Mouse (Mus musculus) urinary bladder, postnatal 14 days (tissue): ENCODE measurements at regions not wholly inside any gene's neighbourhood (a gene's known extent, or its start where the extent isn't known, plus 50 kb on each side); places are given as distances from the start of the nearest gene placed in this dataset.

Source experiments
- DNase-seq: peaks from one replicate; pipeline ENCODE4 v3.0.0; 2021; ENCODE audit warnings: low spot score

DNA sequence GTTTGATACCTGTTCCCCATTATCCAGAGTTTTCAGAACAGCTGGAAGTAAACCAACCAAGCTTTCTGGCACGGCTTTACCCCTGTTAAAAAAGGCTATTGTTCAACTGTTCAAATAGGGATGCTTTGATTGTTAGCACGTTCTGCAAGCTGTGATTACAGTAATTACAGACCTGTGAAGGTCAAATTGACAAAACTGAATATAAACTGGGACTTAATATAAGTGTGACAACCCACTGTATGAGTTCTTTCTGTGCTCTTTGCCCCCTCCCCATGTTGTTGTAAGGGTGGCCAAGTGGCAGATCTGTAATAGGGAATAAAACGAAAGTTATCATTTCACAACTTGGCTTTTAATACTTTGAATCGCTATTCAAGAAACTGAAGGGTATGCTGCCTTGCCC is 105.0 kb upstream of the 4933415F23Rik start:
- no peak for DNase-seq

GRCm38 (mm10) chr1:23202511-23203435 is 100.7 kb upstream of the 4933415F23Rik start:
- no peak for DNase-seq

DNA sequence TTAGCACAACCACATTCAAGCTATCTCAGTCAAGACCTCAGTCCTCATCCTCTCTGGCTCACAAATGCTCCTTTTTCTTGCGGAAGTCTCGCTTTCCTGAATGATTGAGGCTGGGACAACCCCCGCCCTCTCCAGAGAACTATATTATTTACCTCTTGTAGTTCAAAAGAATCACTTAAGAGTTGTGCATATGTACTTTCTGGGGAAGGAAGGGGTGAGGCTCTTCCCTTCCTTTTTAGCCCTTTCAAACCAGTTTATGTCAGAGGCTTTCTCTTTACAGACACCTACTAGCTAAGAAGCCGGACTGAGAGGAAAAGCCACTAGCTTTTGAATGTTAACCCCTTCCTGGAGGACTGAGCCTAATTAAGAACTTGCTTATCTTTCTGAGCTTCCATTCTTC is 98.4 kb upstream of the 4933415F23Rik start:
- no peak for DNase-seq

- no peak for DNase-seq
Measured at GRCm38 (mm10) chr1:23190316-23191005, 88.4 kb upstream of the 4933415F23Rik start.

DNA sequence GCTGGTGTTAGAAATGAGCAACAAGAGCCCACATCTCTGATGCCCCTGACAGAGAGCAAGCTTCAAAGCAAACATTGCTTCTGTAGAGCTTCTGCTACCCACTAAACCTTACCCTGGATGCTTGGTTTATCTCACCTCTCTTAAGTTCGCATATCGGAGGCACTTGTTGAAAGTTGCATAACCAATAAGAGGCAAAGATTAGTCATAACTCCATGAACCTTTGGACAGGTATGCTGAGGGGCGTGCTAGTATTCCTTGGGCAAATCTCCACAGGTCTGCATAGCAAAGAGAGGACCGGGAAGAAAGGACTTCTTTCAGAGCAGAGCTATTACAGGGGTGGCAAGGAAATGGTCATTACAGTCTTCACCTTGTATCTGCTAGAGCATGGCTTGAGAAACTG is 87.7 kb upstream of the 4933415F23Rik start:
- DNase-seq: no peak

- no peak for DNase-seq
Measured at GRCm38 (mm10) chr1:23188216-23188615, 86.2 kb upstream of the 4933415F23Rik start.

DNA sequence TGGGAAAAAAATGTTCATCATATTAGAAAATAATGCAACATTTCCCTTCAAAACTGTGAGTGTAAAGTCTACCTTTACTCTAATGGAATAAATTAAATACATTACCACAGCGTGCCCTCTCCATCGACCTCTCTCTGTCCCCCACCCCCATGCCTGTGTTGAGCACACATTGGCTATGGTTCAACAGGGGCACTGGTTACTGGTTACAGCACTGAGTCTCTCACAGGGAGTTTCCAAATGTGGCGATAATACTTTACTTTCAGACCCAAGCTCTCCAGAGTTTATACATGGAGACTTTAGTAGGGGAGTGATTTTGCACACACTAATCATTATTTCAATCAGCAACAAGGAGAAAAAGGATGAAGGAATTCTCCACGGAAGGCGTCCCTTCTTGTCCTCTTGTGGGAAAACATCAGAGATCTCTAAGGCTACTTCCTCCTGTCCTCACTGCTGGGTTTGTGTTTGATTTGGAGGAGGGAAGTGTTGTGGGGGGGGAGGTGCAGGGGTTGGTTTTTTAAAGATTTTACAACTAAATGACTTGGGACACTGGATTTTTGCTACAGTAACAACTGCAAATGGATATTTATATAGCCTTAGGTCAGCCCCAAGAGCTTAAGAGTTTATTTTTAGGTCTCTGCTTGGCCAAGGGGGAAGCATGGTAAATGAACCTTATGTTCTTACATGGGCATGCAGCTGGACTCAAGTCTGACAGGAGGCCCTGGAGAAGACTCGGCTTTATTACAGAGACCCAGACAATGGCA is 85.6 kb upstream of the 4933415F23Rik start:
- no peak for DNase-seq

DNA sequence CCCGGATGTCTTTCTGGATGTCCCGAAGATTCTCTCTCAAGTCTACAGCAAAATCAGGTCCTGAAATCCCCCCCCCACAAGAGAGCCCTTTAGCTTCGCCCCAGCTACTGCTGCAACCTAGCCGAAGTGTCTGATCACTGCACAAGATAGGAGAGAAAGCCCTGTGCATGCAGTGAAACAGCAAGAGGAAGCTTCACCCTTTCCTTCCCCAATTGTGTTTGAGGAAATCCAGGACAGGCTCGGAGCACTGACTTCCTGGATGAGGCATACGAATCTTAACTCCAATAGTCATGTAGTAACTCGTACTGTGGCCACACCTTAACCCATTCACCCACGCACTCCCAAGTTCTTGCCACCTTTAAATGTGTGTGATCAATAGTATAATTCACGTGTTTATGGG is 82.7 kb upstream of the 4933415F23Rik start:
- DNase-seq: no peak

DNA sequence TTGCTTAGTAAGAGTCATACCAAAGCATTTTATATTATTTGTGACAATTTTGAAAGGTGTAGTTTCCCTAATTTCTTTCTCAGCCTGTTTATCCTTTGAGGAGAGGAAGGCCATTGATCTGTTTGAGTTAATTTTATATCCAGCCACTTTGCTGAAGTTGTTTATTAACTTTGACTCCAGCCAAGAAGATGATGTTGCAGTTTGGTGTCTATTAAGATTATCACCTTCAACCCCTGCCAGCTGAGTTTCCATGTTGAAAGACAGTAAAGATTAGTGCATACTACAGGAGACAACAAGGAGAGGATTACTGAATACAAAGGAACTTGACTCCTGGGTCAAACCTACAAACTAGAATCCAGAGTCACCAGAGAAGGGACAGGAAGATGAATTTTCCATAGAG is 80.5 kb upstream of the 4933415F23Rik start:
- DNase-seq: no peak

DNA sequence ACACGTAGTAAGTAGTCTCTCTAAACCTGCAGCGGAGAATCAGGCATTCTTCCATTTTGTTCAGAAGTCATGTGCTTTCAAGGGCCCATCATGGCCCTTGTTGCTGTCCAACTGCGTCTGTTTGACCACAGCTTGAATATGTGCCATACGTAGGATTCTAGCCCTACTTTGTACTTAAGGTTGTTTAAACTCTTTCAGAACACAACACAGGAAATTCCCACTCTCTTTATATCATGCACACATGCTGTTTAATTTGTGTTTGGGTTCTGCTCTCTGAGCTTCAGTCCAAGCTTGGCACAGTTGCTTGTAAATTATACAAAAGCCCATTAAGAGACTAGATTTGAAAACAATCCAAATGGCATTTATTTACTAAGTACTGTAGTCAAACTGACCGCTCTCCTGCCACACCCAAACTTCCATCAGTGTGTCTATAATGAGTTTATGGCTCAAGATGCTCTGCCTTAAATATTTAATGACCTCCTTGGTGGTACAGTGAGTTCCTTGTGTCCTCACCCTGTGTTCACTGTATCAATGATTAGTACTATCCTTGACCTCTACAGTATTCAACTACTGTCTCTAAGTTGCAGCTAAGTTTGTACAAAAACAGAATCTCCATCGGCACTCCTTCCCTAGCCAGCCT is 76.4 kb upstream of the 4933415F23Rik start:
- DNase-seq: no peak

GRCm38 (mm10) chr1:23174022-23174421 is 72.0 kb upstream of the 4933415F23Rik start:
- no peak for DNase-seq

- DNase-seq: no peak
Measured at GRCm38 (mm10) chr1:23173054-23173802, 71.2 kb upstream of the 4933415F23Rik start.

- DNase-seq: no peak
Measured at GRCm38 (mm10) chr1:23171336-23171735, 69.3 kb upstream of the 4933415F23Rik start.

GRCm38 (mm10) chr1:23170711-23171110 is 68.7 kb upstream of the 4933415F23Rik start:
- no peak for DNase-seq

DNA sequence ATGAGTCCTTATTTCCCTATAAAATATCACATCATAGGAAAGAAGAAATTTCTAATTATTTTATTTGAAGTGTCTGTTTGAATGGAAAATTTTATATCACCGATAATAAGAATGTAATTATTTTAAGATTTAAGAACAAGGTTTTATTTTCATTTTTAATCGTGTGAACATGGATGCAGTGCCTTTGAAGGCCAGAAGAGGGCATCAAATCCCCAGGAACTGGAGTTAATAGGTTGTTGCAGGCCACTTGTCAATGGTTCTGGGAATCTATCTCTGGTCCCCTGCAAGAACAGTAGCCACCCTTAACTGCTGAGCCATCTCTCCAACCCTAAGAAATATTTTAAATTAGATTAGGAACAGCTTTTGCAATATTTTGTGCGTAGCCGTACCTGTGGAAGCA is 66.5 kb upstream of the 4933415F23Rik start:
- DNase-seq: no peak

DNA sequence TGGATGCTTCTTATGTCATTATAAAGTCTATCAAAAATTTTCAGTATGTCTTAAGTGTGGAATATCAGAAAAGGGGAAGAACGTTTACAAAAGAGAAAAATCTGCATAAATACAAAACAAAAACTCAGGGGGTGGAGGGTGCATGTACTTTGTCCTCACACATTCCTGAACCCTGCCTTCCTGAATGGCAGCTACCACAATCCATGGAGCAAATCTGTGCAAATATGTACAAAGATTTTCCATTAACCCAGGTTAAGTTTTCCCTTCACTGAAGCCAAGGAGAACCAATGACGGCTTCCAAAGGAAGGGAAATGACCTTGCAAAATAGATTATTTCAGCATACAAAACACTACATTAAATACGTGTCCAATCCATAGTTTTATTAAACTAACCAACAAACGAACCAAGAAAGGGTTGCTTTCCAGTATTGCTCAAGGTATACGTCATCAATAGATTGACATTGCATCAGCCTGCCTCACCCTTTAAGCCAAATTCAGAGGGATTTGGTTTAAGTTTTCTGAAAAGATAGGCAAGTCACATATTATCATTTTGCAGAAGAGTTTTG is 61.4 kb upstream of the 4933415F23Rik start:
- DNase-seq: no peak

- no peak for DNase-seq
Measured at GRCm38 (mm10) chr1:23162766-23163165, 60.7 kb upstream of the 4933415F23Rik start.
